Mouse (Mus musculus): ENCODE measurements around the gene Ttll6. TPM values are rescaled to one million over a fixed set of nuclear protein-coding genes. Genes with fewer than 3 reads are reported as not detected.

Gene Ttll6
- total RNA-seq, 4 experiments from 2014 or later: 0.23 to 0.36 (median 0.30) TPM; not detected in 1

- DNase-seq (ENCODE audit: low spot score in 2 of 2): no peak
These were observed 34.5 kb downstream of the Ttll6 start for GRCm38 (mm10) chr11:96168125-96168524.

- no peak for DNase-seq (ENCODE audit: low spot score in 2 of 2)
These were observed 35.4 kb downstream of the Ttll6 start for GRCm38 (mm10) chr11:96169016-96169415.

GRCm38 (mm10) chr11:96170711-96171379 is 37.3 kb downstream of the Ttll6 start:
- no peak for DNase-seq (ENCODE audit: low spot score in 2 of 2)

GRCm38 (mm10) chr11:96171601-96172000 is 38.0 kb downstream of the Ttll6 start:
- no peak for DNase-seq (ENCODE audit: low spot score in 2 of 2)

- no peak for DNase-seq (ENCODE audit: low spot score in 2 of 2)
These were observed 39.1 kb downstream of the Ttll6 start for GRCm38 (mm10) chr11:96172511-96173287.

- no peak for DNase-seq (ENCODE audit: low spot score in 2 of 2)
These were observed 39.8 kb downstream of the Ttll6 start for GRCm38 (mm10) chr11:96173288-96173840.

- no peak for DNase-seq (ENCODE audit: low spot score in 2 of 2)
These were observed 41.3 kb downstream of the Ttll6 start for GRCm38 (mm10) chr11:96174881-96175280.

GRCm38 (mm10) chr11:96175511-96175910 is 41.9 kb downstream of the Ttll6 start:
- DNase-seq (ENCODE audit: low spot score in 2 of 2): no peak

GRCm38 (mm10) chr11:96175951-96176530 is 42.5 kb downstream of the Ttll6 start:
- no peak for DNase-seq (ENCODE audit: low spot score in 2 of 2)

GRCm38 (mm10) chr11:96176841-96177240 is 43.3 kb downstream of the Ttll6 start:
- DNase-seq (ENCODE audit: low spot score in 2 of 2): no peak

GRCm38 (mm10) chr11:96177546-96178174 is 44.1 kb downstream of the Ttll6 start:
- DNase-seq (ENCODE audit: low spot score in 2 of 2): no peak

GRCm38 (mm10) chr11:96178356-96178755 is 44.8 kb downstream of the Ttll6 start:
- DNase-seq (ENCODE audit: low spot score in 2 of 2): no peak

- DNase-seq (ENCODE audit: low spot score in 2 of 2): no peak
These were observed 45.4 kb downstream of the Ttll6 start for GRCm38 (mm10) chr11:96178911-96179503.

- DNase-seq (ENCODE audit: low spot score in 2 of 2): no peak
These were observed 47.5 kb downstream of the Ttll6 start for GRCm38 (mm10) chr11:96181061-96181460.

- DNase-seq (ENCODE audit: low spot score in 2 of 2): no peak
These were observed 50.6 kb downstream of the Ttll6 start for GRCm38 (mm10) chr11:96184233-96184632.

GRCm38 (mm10) chr11:96187321-96187720 is 53.7 kb downstream of the Ttll6 start:
- no peak for DNase-seq (ENCODE audit: low spot score in 2 of 2)

GRCm38 (mm10) chr11:96189810-96190522 is 56.4 kb downstream of the Ttll6 start:
- no peak for DNase-seq (ENCODE audit: low spot score in 2 of 2)

GRCm38 (mm10) chr11:96191132-96191531 is 57.5 kb downstream of the Ttll6 start:
- no peak for DNase-seq (ENCODE audit: low spot score in 2 of 2)

GRCm38 (mm10) chr11:96193521-96194400 is 60.2 kb downstream of the Ttll6 start, which contains the start of gene Hoxb13:
Gene Hoxb13 (plus strand): TSS chr11:96194316.
- no peak for DNase-seq (ENCODE audit: low spot score in 2 of 2)

GRCm38 (mm10) chr11:96194401-96194710 is 60.8 kb downstream of the Ttll6 start:
- DNase-seq (ENCODE audit: low spot score in 2 of 2): no peak
